Mouse (Mus musculus): Measurements from ENCODE around the gene Pik3r4.

DNA sequence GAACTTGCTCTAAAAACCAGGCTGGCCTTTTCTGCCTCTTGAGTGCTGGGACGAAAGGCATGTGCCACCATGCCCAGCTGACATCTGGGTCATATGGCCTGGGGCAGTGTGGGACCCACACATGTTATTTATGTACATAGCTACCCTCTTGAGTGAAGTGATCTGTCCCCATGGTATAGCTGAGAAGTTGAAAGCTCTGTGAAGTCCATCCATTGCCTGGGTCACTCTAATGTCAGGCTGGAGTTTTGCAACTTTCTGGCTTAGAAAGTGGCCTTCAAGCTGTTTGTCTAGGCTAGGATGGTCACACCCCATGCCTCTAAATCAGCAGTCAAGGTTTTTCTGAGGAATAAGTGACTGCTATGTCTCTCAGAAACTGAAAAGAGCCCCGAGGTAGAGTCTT lies 29.3 kb downstream of the Pik3r4 start:
- TF ChIP-seq POLR2A (IDR thresholded peaks at IDR 0.05; ENCODE audit: extremely low read depth, insufficient read depth, low read length) (no peak), CTCF (IDR thresholded peaks at IDR 0.05; ENCODE audit: low read depth, low read length) (no peak)
